Mouse (Mus musculus): ENCODE data around the gene Thsd4.
"Not testable (repeated sequence)": the region's sequence is repeated elsewhere in the genome, so short reads cannot be mapped to it uniquely, and the experiment has no call there.

The Thsd4 gene

DNA sequence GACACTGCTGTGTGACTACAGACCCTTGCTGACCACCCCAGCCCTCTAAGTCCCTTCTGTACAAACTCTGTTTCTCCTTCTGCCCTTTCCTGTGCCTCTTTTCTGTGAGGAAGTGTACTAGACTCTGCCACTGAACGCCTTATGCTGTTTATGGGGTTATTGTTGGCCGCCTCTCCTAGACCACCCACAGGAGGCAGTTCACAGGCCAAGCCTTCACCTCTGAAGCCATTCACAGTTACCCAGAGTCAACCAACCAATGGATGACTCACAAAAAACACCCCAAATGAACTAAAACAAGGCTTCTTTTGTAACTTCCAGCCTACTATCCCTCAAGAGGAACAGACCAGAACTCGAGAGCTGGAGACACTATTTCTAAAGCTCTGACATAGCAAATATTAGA lies 520.4 kb downstream of the Thsd4 start:
- no peak for DNase-seq (ENCODE audit: low spot score in 2 of 2)

DNA sequence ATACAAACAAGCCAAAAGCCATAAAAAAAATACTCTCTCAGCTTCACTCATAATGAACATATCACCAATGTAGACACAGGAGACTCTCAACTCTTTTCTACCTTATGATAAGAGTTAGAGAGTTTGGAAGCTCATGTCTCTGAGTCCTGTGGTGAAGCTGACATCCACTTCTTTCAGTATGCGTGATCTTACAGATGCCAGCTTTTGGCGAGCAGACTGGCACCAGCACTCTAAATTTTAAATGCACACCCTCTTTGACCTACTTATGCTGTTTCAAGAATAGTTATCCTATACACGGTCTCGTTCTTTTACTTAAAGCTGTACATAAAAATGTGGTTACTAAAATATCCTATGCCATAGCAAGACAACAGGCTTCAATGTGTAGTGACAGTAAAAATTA lies 524.1 kb downstream of the Thsd4 start:
- DNase-seq (ENCODE audit: low spot score in 2 of 2) = no peak

DNA sequence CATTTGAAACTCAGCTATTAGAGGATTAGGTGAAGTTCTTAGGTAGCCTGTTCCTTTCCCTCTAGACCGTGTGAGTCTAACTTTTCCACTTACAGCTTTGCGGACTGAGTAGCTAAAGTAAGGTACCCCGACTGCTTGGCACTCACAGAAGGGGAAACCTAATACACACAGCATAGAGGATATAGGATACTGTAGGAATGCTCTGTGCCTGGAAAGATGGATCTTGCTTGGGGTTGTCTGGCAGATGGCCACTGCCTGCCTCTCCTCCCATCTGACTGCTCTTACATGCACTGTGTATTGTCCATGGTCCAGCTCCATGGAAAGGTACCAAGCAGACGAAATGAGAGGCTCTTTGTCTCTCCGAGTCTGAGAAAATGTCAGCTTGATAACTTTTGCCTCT lies 530.4 kb downstream of the Thsd4 start:
- no peak for DNase-seq (ENCODE audit: low spot score in 2 of 2)

DNA sequence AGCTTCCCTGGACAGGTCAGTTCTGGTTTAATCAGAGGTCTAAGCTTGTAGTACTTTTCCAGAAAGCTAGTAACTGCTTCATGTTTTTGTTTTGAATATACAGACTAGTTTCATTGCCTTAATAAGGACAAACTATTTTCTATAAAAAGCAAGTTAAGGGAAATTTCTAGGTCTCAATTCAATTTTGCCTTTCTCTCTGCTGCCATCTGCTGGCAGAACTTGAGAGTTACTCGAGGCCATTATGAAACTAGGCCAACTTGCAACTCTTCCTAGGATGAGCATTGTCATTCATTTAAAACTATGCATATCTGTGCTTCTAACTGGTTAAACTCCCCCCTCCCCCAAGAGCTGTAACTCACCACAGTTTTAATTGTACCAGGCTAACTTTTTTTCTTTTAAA lies 532.0 kb downstream of the Thsd4 start:
- peak in 1 of 2 experiments; percentile 28 for DNase-seq (ENCODE audit: low spot score in 2 of 2)

- no peak for DNase-seq (ENCODE audit: low spot score in 2 of 2)
Measured at GRCm38 (mm10) chr9:59985900-59986572, 535.8 kb downstream of the Thsd4 start.

- DNase-seq (ENCODE audit: low spot score in 2 of 2) = no peak
Measured at GRCm38 (mm10) chr9:59981116-59981515, 540.7 kb downstream of the Thsd4 start.

DNA sequence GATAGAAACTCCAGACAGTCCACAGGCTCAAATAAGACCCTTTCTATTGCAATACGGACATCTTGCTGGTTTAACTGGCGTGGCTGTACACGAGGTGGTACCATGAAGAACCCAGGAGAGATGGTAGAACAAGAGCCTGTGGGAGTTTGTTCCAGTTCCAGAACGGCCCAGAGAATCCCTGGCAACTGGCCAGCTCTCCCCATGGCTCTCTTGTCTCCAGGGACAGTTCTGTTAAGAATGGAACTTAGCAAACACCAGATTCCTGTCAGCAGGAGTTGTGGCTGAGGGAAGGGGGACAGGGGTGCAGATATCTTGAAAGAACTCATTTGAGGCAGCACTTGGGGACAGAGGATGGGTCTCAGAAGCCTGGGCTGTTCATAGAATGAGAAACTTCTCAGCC lies 550.6 kb downstream of the Thsd4 start:
- DNase-seq (ENCODE audit: low spot score in 2 of 2) = no peak

DNA sequence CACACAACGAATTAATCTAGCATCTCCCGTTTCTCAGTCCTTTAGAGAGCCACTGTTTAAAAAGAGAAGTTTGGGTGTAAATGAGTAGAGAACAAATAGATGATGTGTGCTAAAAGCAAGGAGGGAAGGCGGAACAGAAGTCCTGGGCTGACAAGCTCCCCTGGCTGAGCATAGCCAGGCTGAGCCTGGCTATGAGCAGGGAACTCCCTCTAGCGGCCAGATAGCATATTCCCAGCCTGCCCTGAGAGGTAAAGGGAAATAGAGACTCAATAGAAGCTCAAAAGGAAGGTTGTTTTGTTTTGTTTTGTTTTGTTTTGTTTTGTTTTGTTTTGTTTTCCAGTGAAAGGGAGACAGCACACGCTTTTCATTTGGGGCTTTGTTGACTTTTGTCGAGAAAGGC lies 552.5 kb downstream of the Thsd4 start:
- DNase-seq (ENCODE audit: low spot score in 2 of 2) = peak in 1 of 2 experiments; percentile 22

GRCm38 (mm10) chr9:59965046-59965445 lies 556.8 kb downstream of the Thsd4 start:
- no peak for DNase-seq (ENCODE audit: low spot score in 2 of 2)

- DNase-seq (ENCODE audit: low spot score in 2 of 2) = no peak
Measured at GRCm38 (mm10) chr9:59964367-59964766, 557.5 kb downstream of the Thsd4 start.

- DNase-seq (ENCODE audit: low spot score in 2 of 2) = no peak
Measured at GRCm38 (mm10) chr9:59961201-59961955, 560.5 kb downstream of the Thsd4 start.

DNA sequence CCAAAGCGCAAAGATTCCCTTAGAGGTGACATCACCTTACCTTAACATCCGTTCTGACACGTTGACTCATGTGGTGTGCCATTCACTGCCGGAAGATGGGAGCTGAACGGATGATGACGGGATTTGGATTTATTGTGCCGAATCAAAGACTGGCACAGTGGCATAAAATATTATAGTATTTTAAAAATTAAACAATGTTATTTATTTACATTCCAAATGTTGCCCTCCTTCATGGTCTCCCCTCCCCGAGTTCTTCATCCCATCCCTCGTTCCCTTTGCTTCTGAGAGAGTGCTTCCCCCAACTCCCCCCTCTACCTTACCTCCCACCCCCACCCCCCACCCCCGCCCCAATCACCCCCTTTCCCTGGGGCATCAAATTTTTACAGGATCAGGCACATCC lies 561.3 kb downstream of the Thsd4 start, which contains the start of gene Nr2e3:
TSS of gene Nr2e3 (minus strand) at position 101 of the 400 bp plus-strand sequence.
- DNase-seq (ENCODE audit: low spot score in 2 of 2) = no peak

DNA sequence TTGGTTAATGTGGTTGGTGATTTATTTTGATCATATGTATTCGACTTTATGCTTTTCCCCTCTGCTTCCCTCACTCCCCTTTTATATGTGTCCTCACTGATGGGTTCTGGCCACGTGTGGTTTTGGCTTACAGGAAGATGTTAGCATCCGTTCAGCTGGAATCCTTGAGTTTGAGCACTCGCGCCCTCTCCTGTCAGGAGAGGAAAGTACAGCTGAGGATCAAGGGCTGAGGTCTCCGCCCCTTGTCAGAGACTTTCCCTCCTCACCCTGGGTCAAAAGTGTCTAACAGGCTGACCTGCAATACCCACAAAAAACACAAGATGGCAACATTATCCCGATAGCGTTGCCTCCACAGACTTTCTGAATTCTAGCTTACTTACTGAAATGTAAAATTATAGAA lies 562.6 kb downstream of the Thsd4 start:
- peak; percentile 62 to 71 for DNase-seq (ENCODE audit: low spot score in 2 of 2)

GRCm38 (mm10) chr9:59958115-59958514 lies 563.7 kb downstream of the Thsd4 start:
- not testable (repeated sequence) for DNase-seq (ENCODE audit: low spot score in 2 of 2)

DNA sequence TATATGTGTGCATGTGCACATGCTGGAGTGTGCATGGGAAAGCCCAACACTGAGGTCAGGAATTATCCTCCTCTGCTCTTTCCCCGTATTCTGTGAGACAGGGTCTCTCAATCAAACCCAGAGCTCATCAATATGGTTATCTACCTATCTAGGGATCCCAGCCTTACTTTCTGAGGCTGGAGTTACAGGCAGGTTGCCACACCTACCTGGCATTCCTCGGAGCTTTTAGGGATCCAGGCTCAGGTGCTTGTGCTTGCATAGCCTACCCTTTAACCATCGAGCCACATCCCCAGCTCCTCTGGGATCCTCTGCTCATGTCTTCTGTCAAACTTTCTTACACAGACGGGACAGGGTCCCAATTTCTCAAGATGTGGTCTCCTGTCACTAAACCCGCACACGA lies 565.4 kb downstream of the Thsd4 start:
- no peak for DNase-seq (ENCODE audit: low spot score in 2 of 2)

- DNase-seq (ENCODE audit: low spot score in 2 of 2) = no peak
Measured at GRCm38 (mm10) chr9:59955692-59956091, 566.2 kb downstream of the Thsd4 start.

DNA sequence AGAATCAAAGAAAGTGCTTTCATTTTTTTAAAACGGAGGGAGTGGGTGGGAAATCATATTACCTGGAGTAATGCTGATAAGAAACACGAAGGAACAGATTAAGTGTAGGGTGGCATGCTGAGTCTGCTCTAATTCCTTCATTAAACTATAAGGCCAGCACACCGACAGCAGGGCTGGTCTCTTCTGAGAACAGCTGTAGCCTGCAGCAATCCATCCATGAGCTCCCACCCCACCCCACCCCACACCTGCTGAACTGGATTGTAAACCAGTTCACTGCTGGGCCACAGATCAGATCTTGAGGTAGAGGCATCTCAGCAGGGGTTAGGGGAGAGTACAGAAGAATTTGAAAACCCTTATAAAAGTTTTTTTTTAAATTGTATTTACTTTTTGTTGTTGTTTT lies 566.6 kb downstream of the Thsd4 start:
- DNase-seq (ENCODE audit: low spot score in 2 of 2) = no peak

DNA sequence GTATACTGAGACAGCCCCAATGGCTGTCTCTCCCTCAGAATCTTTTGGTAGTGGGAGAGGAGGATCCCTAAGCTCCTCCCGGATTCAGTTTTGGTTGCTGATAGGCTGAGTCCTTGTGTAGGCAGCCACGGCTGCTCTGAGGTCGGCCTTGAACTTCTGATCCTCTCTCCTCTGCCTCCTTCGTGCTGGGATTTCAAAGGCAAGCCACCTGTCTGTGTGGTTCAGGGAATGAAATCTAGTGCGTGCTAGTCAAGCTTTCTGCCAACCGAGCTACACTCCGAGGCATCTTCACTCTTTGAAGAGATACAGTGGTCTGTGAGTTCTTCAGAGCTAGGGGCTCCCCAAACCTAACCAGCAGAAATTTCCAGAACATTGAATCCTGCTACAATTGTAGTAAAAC lies 568.3 kb downstream of the Thsd4 start:
- DNase-seq (ENCODE audit: low spot score in 2 of 2) = no peak

- DNase-seq (ENCODE audit: low spot score in 2 of 2) = no peak
Measured at GRCm38 (mm10) chr9:59952515-59953070, 569.3 kb downstream of the Thsd4 start.

- DNase-seq (ENCODE audit: low spot score in 2 of 2) = no peak
Measured at GRCm38 (mm10) chr9:59951943-59952342, 569.9 kb downstream of the Thsd4 start.

GRCm38 (mm10) chr9:59951001-59951750 lies 570.7 kb downstream of the Thsd4 start:
- no peak for DNase-seq (ENCODE audit: low spot score in 2 of 2)

GRCm38 (mm10) chr9:59949981-59950380 lies 571.9 kb downstream of the Thsd4 start:
- DNase-seq (ENCODE audit: low spot score in 2 of 2) = no peak

Data from urinary bladder, adult 18-20 months (tissue).